Mouse (Mus musculus) hindbrain, embryonic 11.5 days (tissue): ENCODE data around the gene Il12rb2. TPM values are rescaled to one million over a fixed set of nuclear protein-coding genes. Genes with fewer than 3 reads are reported as not detected.

Experiments used
- ATAC-seq: fragments of 200-750 bp; cut with Nextera tagmentation; 2 replicates; pipeline ENCODE4 v1.8.0; 2017; ENCODE audit warnings: mild to moderate bottlenecking, moderate TSS enrichment, moderate library complexity; ENCODE audit not compliant: low FRiP score
- DNase-seq: peaks from one replicate; pipeline ENCODE4 v3.0.0-alpha.2; 2015; ENCODE audit warnings: low spot score
- H3K27ac ChIP-seq: fragments of 300-500 bp; sonication (generic); 2 replicates; pipeline ENCODE4 v1.5.1; 2014; ENCODE audit warnings: mild to moderate bottlenecking, low read depth, low read length
- H3K27me3 ChIP-seq: fragments of 300-500 bp; sonication (generic); 2 replicates; pipeline ENCODE4 v1.6.1; 2014; ENCODE audit warnings: mild to moderate bottlenecking, low read length, moderate library complexity, mixed read lengths; ENCODE audit not compliant: control insufficient read depth, insufficient read depth
- H3K36me3 ChIP-seq: fragments of 300-500 bp; sonication (generic); 2 replicates; pipeline ENCODE4 v1.6.1; 2014; ENCODE audit warnings: mild to moderate bottlenecking, low read length, moderate library complexity, mixed read lengths; ENCODE audit not compliant: control insufficient read depth, insufficient read depth
- H3K4me1 ChIP-seq: fragments of 300-500 bp; sonication (generic); replicated peaks from 2 replicates; pipeline ENCODE4 v1.6.1; 2014; ENCODE audit warnings: low read length, mixed read lengths; ENCODE audit not compliant: control insufficient read depth, insufficient read depth
- H3K4me2 ChIP-seq: fragments of 300-500 bp; sonication (generic); replicated peaks from 2 replicates; pipeline ENCODE4 v1.6.1; 2014; ENCODE audit warnings: mild to moderate bottlenecking, low read depth, low read length
- H3K4me3 ChIP-seq: fragments of 300-500 bp; sonication (generic); 2 replicates; pipeline ENCODE4 v1.5.1; 2014; ENCODE audit warnings: low read depth, low read length
- H3K9ac ChIP-seq: fragments of 300-500 bp; sonication (generic); 2 replicates; pipeline ENCODE4 v1.6.1; 2014; ENCODE audit warnings: low read depth, low read length
- H3K9me3 ChIP-seq: fragments of 300-500 bp; sonication (generic); 2 replicates; pipeline ENCODE4 v1.6.1; 2016; ENCODE audit warnings: low read length; ENCODE audit not compliant: control insufficient read depth
- whole genome bisulfite sequencing: fragments of 180-500 bp; shearing (Covaris S2); extraction: QIAGEN DNeasy Blood & Tissue Kit; methylation state at CpG from one replicate; pipeline ENCODE4 v1.1.7; 2014; 5-methylcytosine and 5-hydroxymethylcytosine counted together
- polyA plus RNA-seq: library from polyadenylated mRNA; unstranded; fragments of >200 nt; fragmentation: Nextera tagmentation; extraction: Ambion mirVana; gene quantifications from 2 replicates; pipeline ENCODE4 v1.2.1, GENCODE M21; 2014

Il12rb2 gene
- polyA plus RNA-seq, 1 experiment from 2014 or later, result 0.14 TPM

DNA sequence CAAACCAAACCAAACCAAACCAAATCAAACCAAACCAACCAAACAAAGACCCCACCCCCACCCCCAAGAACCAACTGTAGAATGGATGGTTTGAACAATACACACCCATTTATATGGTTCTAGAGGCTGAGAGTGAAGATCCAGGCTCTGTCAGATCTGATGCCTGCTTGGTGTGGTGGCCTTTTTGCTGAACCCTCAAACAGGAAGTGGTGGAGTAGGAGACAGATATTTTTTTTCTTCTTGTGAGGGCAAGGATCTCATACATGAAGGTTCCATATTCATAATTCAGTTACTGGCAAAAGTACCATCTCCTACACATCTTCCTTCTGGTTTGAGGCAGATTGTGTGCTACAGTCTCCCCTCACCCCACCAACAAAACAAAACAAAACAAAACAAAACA, 36.5 kb downstream of the Il12rb2 start:
- Histone ChIP-seq H3K9ac (no peak overlapping the region), H3K4me3 (no peak overlapping the region), H3K4me1 (no peaks in the 10 kb centered on the region), H3K36me3 (no peaks in the 10 kb centered on the region), H3K4me2 (no peak overlapping the region), H3K27me3 (no peaks in the 10 kb centered on the region), H3K9me3 (no peaks in the 10 kb centered on the region), H3K27ac (no peak overlapping the region)
- no peak for DNase-seq
- ATAC-seq, result no peak

DNA sequence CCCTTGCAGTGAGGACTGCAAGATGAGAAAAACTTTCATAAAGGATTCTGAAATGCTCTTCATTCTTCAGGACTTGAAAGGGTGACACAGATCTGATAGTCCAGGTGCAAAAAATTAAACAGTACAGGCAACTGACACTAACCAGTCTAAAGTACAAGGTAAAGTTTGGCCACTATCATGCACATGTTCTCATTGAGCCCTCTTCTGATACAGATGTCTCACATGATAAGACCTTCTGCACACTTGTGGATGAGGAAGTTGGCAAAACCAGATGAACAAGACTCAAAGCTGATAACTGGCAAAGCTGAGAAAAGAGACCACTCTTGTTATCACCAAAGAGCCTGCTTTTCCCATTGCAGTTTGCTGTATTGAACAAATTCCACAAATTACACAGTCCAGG, 38.0 kb downstream of the Il12rb2 start:
- no peak overlapping the region for H3K27ac ChIP-seq
- no peaks in the 10 kb centered on the region for H3K36me3 ChIP-seq
- H3K9me3 ChIP-seq, result no peaks in the 10 kb centered on the region
- H3K4me2 ChIP-seq, result no peak overlapping the region
- H3K4me3 ChIP-seq, result no peak overlapping the region
- H3K27me3 ChIP-seq, result no peaks in the 10 kb centered on the region
- no peaks in the 10 kb centered on the region for H3K4me1 ChIP-seq
- no peak overlapping the region for H3K9ac ChIP-seq
- DNase-seq (no peak), ATAC-seq (no peak)

DNA sequence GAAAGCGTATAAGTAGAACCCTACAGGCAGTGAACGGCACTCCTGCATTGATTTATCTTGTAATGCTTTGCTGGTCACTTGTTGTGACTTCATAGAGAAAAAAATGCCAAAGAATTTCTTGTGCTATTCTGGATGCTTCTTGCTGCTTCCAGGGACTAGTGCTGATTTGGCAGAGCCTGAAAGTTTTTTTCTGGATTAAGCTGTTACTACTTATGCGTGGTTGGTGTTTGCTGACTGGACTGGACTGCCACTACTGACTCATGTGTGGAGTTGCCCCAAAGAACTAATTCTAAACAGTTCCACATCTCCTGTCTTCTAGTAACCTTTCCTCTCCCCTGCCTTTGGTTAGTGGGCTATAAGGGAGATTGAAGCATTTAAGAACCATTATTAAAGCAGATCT, 52.2 kb downstream of the Il12rb2 start:
- H3K4me3 ChIP-seq, result no peak overlapping the region
- H3K36me3 ChIP-seq, result no peaks in the 10 kb centered on the region
- no peak overlapping the region for H3K9ac ChIP-seq
- whole genome bisulfite sequencing, result 92% methylated on average over 3 of the region's 3 CpGs
- no peaks in the 10 kb centered on the region for H3K27me3 ChIP-seq
- ATAC-seq (no peak), DNase-seq (no peak)
- H3K27ac ChIP-seq, result no peak overlapping the region
- no peaks in the 10 kb centered on the region for H3K9me3 ChIP-seq
- H3K4me2 ChIP-seq, result no peak overlapping the region
- no peaks in the 10 kb centered on the region for H3K4me1 ChIP-seq

DNA sequence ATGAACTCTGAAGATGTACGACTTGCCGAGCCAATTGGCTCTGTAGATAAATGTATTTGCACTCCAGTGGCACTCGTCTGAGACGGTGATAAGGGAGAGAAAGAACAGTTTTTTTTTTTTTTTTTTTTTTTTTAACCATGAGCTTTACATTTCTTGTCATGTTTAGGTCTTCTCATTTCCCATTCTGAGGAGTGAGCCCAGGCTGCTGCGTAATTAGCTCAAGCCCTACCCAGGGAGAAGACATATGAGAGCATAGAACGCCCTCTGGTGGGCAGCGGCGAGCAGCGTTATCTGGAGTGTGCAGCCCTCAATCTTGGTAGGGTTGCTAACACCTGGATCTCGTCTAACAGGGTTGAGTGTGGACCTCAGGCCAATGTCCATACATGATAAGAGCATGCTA, 57.5 kb downstream of the Il12rb2 start:
- DNase-seq, result peak; percentile 69
- H3K4me1 ChIP-seq, result no peaks in the 10 kb centered on the region
- no peak overlapping the region for H3K4me2 ChIP-seq
- H3K4me3 ChIP-seq, result no peak overlapping the region
- H3K27ac ChIP-seq, result no peak overlapping the region
- no peaks in the 10 kb centered on the region for H3K27me3 ChIP-seq
- 35% methylated on average over 10 of the region's 10 CpGs for WGBS
- H3K9me3 ChIP-seq, result no peaks in the 10 kb centered on the region
- ATAC-seq, result 0 out of 2 replicates have a peak, but pooled peaks have one; percentile 57
- no peak overlapping the region for H3K9ac ChIP-seq
- H3K36me3 ChIP-seq, result no peaks in the 10 kb centered on the region

DNA sequence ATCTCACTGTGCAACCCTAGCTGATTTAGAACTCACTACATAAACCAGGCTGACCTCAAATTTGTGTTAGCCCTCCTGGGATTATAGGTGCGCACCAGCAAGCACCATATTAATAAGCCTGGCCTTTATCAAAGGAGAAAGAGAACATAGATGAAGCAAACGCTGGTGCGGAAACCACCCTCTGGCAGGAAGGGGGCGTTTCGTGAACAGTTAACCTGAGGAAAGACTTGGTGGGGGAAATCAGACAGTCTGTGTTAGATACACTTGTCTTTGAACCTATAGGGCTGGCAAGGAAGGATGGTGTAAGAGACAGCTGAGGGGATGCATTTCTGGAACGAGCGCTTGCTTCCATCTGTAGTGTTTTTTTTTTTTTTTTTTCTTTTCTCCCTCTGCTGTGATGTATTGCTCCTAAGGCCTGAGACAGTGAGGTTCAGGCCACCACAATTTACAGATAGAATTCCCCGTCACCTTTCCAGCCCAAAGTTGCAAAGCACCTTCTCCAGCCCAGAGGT, 58.1 kb downstream of the Il12rb2 start:
- DNase-seq, result no peak
- Histone ChIP-seq H3K27ac (no peak overlapping the region), H3K36me3 (no peaks in the 10 kb centered on the region), H3K9ac (no peak overlapping the region), H3K27me3 (no peaks in the 10 kb centered on the region), H3K4me3 (no peak overlapping the region), H3K4me2 (no peak overlapping the region), H3K4me1 (no peaks in the 10 kb centered on the region), H3K9me3 (no peaks in the 10 kb centered on the region)
- 93% methylated on average over 8 of the region's 8 CpGs for WGBS
- ATAC-seq, result no peak

DNA sequence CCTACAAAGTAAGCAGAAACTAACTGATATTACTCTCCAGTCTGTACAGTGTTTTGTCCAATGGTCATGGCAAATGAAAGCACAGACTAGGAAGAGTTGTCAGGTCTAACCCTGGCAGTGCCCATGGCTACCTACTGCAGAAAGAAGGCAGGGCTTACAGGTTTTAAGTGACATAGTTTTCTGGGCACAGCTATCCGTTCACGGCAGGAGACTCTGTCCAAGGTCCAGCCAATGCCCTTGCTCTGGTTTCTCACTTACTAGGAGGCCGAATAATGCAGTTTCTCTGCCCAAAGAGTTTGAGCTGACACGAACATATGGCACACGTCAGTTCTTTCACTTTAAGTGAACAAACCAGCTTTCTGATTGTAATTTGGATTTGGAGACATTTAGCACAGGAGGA, 58.9 kb downstream of the Il12rb2 start:
- Histone ChIP-seq H3K4me1 (no peaks in the 10 kb centered on the region), H3K4me2 (no peak overlapping the region), H3K4me3 (no peak overlapping the region), H3K9ac (no peak overlapping the region), H3K27me3 (no peaks in the 10 kb centered on the region), H3K9me3 (no peaks in the 10 kb centered on the region), H3K36me3 (no peaks in the 10 kb centered on the region), H3K27ac (no peak overlapping the region)
- DNase-seq (no peak), ATAC-seq (no peak)
- 85% methylated on average over 5 of the region's 5 CpGs for WGBS

DNA sequence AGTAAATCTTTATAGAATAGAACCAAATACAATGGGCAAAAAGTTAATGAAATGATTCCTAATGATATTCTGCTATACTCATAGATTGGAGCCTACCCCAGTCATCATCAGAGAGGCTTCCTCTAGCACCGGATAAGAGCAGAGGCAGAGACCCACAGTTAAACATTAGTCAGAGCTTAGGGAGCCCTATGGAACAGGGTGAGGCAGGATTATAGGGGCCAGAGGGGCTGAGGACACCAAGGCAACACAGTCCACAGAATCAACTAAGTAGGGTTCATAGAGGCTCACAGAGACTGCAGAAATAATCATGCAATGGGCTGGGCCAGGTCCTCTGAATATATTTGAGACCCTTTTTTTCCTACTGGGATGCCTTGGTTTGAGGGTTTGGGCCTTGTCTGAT, 61.3 kb downstream of the Il12rb2 start:
- Histone ChIP-seq H3K36me3 (no peaks in the 10 kb centered on the region), H3K9ac (no peak overlapping the region), H3K27ac (no peak overlapping the region), H3K4me1 (no peaks in the 10 kb centered on the region), H3K9me3 (no peaks in the 10 kb centered on the region), H3K4me3 (no peak overlapping the region), H3K4me2 (no peak overlapping the region), H3K27me3 (no peaks in the 10 kb centered on the region)
- WGBS, result 71% methylated on average over 1 of the region's 1 CpGs
- no peak for DNase-seq
- ATAC-seq, result no peak

DNA sequence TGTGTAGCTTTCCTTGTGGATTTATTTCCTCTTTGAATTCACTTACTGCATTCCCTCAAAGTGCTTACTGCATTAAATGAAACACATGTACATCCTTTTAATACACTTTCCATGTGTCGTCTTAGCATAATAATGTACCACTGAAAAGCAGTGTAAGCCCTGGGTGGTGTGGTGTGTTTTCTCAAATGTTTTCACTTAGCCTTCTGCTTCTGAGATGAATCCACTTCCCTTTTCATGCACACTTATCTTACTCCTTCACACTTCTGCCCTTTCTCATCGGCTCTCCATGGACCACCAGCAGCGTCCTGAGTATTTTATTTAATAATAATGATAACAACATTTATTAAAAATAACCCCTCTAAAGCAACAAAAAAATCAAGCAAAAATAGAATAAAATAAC, 66.2 kb downstream of the Il12rb2 start:
- no peaks in the 10 kb centered on the region for H3K4me1 ChIP-seq
- no peaks in the 10 kb centered on the region for H3K36me3 ChIP-seq
- no peak for ATAC-seq
- H3K9ac ChIP-seq, result no peak overlapping the region
- no peak for DNase-seq
- H3K4me2 ChIP-seq, result no peak overlapping the region
- H3K27me3 ChIP-seq, result no peaks in the 10 kb centered on the region
- no peak overlapping the region for H3K4me3 ChIP-seq
- H3K9me3 ChIP-seq, result no peaks in the 10 kb centered on the region
- H3K27ac ChIP-seq, result no peak overlapping the region
- WGBS, result 92% methylated on average over 3 of the region's 3 CpGs

DNA sequence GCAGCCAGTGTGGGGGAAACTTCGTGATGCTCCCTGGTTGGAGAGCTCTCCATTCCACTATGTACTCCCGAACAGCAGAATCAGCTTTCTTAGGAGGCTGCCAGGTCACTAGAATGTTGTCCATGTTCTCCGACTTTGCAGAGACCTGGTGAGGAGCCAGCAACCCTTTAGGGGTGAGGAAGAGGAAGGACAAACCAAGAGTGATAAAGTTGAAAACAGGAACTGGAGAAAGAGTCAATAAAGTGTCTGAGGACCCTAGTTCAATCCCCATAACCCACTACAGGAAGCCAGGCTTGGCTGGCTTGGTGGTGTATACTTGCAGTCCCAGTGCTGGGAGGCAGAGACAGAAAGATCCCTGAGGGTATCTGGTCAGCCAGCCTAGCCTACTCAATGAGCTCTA, 67.0 kb downstream of the Il12rb2 start:
- H3K9me3 ChIP-seq, result no peaks in the 10 kb centered on the region
- 85% methylated on average over 3 of the region's 3 CpGs for WGBS
- H3K4me2 ChIP-seq, result no peak overlapping the region
- no peak overlapping the region for H3K9ac ChIP-seq
- no peak overlapping the region for H3K27ac ChIP-seq
- DNase-seq, result no peak
- H3K27me3 ChIP-seq, result no peaks in the 10 kb centered on the region
- no peak for ATAC-seq
- H3K36me3 ChIP-seq, result no peaks in the 10 kb centered on the region
- no peaks in the 10 kb centered on the region for H3K4me1 ChIP-seq
- no peak overlapping the region for H3K4me3 ChIP-seq
